In the genomic region with DNA sequence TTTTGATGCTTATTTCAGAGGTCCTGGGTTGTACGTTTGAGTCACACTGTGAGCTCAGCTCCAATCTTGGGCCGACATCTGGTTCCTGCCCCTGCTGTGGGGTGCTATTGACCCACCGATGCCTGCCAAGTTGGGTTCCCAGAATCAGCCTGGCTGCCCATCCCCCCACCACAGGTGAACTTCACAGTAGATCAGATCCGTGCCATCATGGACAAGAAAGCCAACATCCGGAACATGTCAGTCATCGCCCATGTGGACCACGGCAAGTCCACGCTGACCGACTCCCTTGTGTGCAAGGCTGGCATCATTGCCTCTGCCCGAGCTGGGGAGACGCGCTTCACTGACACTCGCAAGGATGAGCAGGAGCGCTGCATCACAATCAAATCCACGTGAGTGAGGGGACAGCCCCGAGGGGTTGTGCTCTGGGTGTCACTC, we compare ENCODE assay signal across 8 mouse cellular contexts. TPM values are rescaled to one million over a fixed set of nuclear protein-coding genes. Genes with fewer than 3 reads are reported as not detected.
DNase-seq lines count a peak whose midpoint lies in the region; ATAC-seq and TF ChIP-seq lines count a peak whose summit lies in the region.

No protein-coding gene starts in this region.

- peak overlapping the region; percentile 78 for H3K4me2 ChIP-seq in lung, embryonic 15.5 days
- H3K4me2 ChIP-seq in forebrain, embryonic 16.5 days (ENCODE audit: low read length) = peak overlapping the region; percentile 62
- peak overlapping the region; percentile 86 for H3K4me2 ChIP-seq in kidney, postnatal 0 days (ENCODE audit: low read length)
- H3K4me2 ChIP-seq in myocyte (ENCODE audit: low read depth) = peak overlapping the region; percentile 99

- peaks cover 50% of the 10 kb centered on the region for H3K36me3 ChIP-seq in lung, embryonic 15.5 days
- H3K36me3 ChIP-seq in forebrain, embryonic 16.5 days (ENCODE audit: control insufficient read depth, insufficient read depth) = peaks cover 31% of the 10 kb centered on the region
- peaks cover 46% of the 10 kb centered on the region for H3K36me3 ChIP-seq in kidney, postnatal 0 days (ENCODE audit: insufficient read depth, low read length)
- peaks cover 45% of the 10 kb centered on the region for H3K36me3 ChIP-seq in myocyte (ENCODE audit: control insufficient read depth, insufficient read depth)

- peak overlapping the region; percentile 77 for H3K4me3 ChIP-seq in lung, embryonic 15.5 days
- H3K4me3 ChIP-seq in forebrain, embryonic 16.5 days (replicated peaks; ENCODE audit: low read length) = peak overlapping the region; percentile 54
- peak overlapping the region; percentile 92 for H3K4me3 ChIP-seq in kidney, postnatal 0 days (replicated peaks; ENCODE audit: low read depth, low read length)
- peak overlapping the region; percentile 99 for H3K4me3 ChIP-seq in myocyte

- H3K9ac ChIP-seq in lung, embryonic 15.5 days = peak overlapping the region; percentile 89
- peak overlapping the region; percentile 66 for H3K9ac ChIP-seq in forebrain, embryonic 16.5 days (replicated peaks; ENCODE audit: low read depth, low read length)
- peak overlapping the region; percentile 98 for H3K9ac ChIP-seq in kidney, postnatal 0 days (ENCODE audit: low read depth, low read length)

- peaks cover 39% of the 10 kb centered on the region for H3K79me2 ChIP-seq in myocyte (ENCODE audit: control insufficient read depth, insufficient read depth)

- no peaks in the 10 kb centered on the region for H3K27me3 ChIP-seq in lung, embryonic 15.5 days
- no peaks in the 10 kb centered on the region for H3K27me3 ChIP-seq in forebrain, embryonic 16.5 days (replicated peaks; ENCODE audit: control insufficient read depth, insufficient read depth, low read length)
- H3K27me3 ChIP-seq in kidney, postnatal 0 days (ENCODE audit: insufficient read depth, low read length) = no peaks in the 10 kb centered on the region
- no peaks in the 10 kb centered on the region for H3K27me3 ChIP-seq in myocyte (ENCODE audit: control insufficient read depth, insufficient read depth, insufficient read length)

- peaks cover 57% of the 10 kb centered on the region for H3K4me1 ChIP-seq in lung, embryonic 15.5 days
- H3K4me1 ChIP-seq in forebrain, embryonic 16.5 days (replicated peaks; ENCODE audit: control insufficient read depth, insufficient read depth, low read length) = peaks cover 43% of the 10 kb centered on the region
- peaks cover 8% of the 10 kb centered on the region; the same call in 1 of the 2 replicates for H3K4me1 ChIP-seq in kidney, postnatal 0 days (replicated peaks; ENCODE audit: insufficient read depth, low read length)

- 6% methylated on average over 16 of the region's 16 CpGs for WGBS in lung, embryonic 15.5 days
- 14% methylated on average over 16 of the region's 16 CpGs for WGBS in forebrain, embryonic 16.5 days
- WGBS in kidney, postnatal 0 days = 9% methylated on average over 16 of the region's 16 CpGs

- peak; percentile 52 for TF ChIP-seq POLR2A in myocyte (IDR thresholded peaks at IDR 0.05; ENCODE audit: insufficient read length, low read depth)

- peak overlapping the region; percentile 69; the same call in 1 of the 2 replicates for H3K27ac ChIP-seq in lung, embryonic 15.5 days
- H3K27ac ChIP-seq in forebrain, embryonic 16.5 days (ENCODE audit: low read length) = no peak overlapping the region
- peak overlapping the region; percentile 91 for H3K27ac ChIP-seq in kidney, postnatal 0 days

- no peaks in the 10 kb centered on the region for H3K9me3 ChIP-seq in lung, embryonic 15.5 days
- no peaks in the 10 kb centered on the region for H3K9me3 ChIP-seq in forebrain, embryonic 16.5 days (ENCODE audit: control insufficient read depth, low read length)
- H3K9me3 ChIP-seq in kidney, postnatal 0 days (replicated peaks; ENCODE audit: low read length) = no peaks in the 10 kb centered on the region

- TF ChIP-seq CTCF in kidney, postnatal 0 days (IDR thresholded peaks at IDR 0.05; ENCODE audit: low read depth) = no peak

- no peak for DNase-seq in lung, postnatal 25 days (ENCODE audit: low spot score)
- DNase-seq in adrenal gland, postnatal 36 days = peak; percentile 52 to 64
- no peak for DNase-seq in kidney, postnatal 0 days (ENCODE audit: low spot score)
- no peak for DNase-seq in embryo, embryonic 11 days
- no peak for DNase-seq in urinary bladder, adult 18-20 months (ENCODE audit: low spot score in 2 of 2)

- no peak for ATAC-seq in lung, embryonic 15.5 days (ENCODE audit: borderline replicate concordance, extremely low read depth, low FRiP score, low TSS enrichment)
- no peak for ATAC-seq in forebrain, embryonic 16.5 days
- no peak for ATAC-seq in kidney, postnatal 0 days (replicated peaks; ENCODE audit: low FRiP score, low read depth)

- peak overlapping the region; percentile 76 for H3ac ChIP-seq in myocyte (ENCODE audit: control insufficient read depth, insufficient read length)

TF ChIP-seq in myocyte, 11 proteins besides CTCF, POLR2A, EP300 and RAD21:
- TF ChIP-seq TCF12 (IDR thresholded peaks at IDR 0.05; ENCODE audit: insufficient read depth, poor library complexity, severe bottlenecking) = no peak
- TF ChIP-seq MYOG (IDR thresholded peaks at IDR 0.05; ENCODE audit: control insufficient read depth in 1 of 3, insufficient read depth in 1 of 3, insufficient read length in 2 of 3, low read depth in 2 of 3) = peak in 1 of 3 experiments; percentile 26
- no peak for TF ChIP-seq REST (IDR thresholded peaks at IDR 0.05; ENCODE audit: insufficient read depth, insufficient read length)
- TF ChIP-seq E2F4 (IDR thresholded peaks at IDR 0.05; ENCODE audit: insufficient read depth) = no peak
- no peak for TF ChIP-seq SRF (IDR thresholded peaks at IDR 0.05; ENCODE audit: control insufficient read depth, insufficient read length, low read depth)
- TF ChIP-seq MYOD1 (IDR thresholded peaks at IDR 0.05; ENCODE audit: control insufficient read depth in 1 of 3, insufficient read length in 2 of 3, low read depth in 2 of 3) = peak in 1 of 3 experiments; percentile 7

RNA-seq across cellular contexts. Expression of a gene that starts 1.1 kb away (rescaled TPM):
- 567 and 596 TPM in 2 replicates for polyA plus RNA-seq in lung, embryonic 15.5 days (2015; fragmentation: Nextera tagmentation; extraction: Ambion mirVana)
- total RNA-seq in adrenal gland, postnatal 36 days (2021) = 1,000 to 10,000 TPM; 1,540 to 1,602 TPM
- 652 and 674 TPM in 2 replicates for polyA plus RNA-seq in forebrain, embryonic 16.5 days (2015; fragmentation: Nextera tagmentation; extraction: Ambion mirVana)
- polyA plus RNA-seq in kidney, postnatal 0 days (2015; fragmentation: Nextera tagmentation; extraction: Ambion mirVana) = 560 and 590 TPM in 2 replicates
- polyA plus RNA-seq in myocyte (2012; fragmentation: generic; extraction: Trizol) = 3,891 TPM

RNA-seq across cellular contexts. Expression of a gene that starts 5.3 kb away (rescaled TPM):
- 52.6 and 56.1 TPM in 2 replicates for polyA plus RNA-seq in lung, embryonic 15.5 days (2015; fragmentation: Nextera tagmentation; extraction: Ambion mirVana)
- total RNA-seq in adrenal gland, postnatal 36 days (2021) = 10 to 100 TPM; 77.1 to 78.2 TPM
- 55.1 and 56.9 TPM in 2 replicates for polyA plus RNA-seq in forebrain, embryonic 16.5 days (2015; fragmentation: Nextera tagmentation; extraction: Ambion mirVana)
- 42.8 and 43.3 TPM in 2 replicates for polyA plus RNA-seq in kidney, postnatal 0 days (2015; fragmentation: Nextera tagmentation; extraction: Ambion mirVana)
- 120 TPM for polyA plus RNA-seq in myocyte (2012; fragmentation: generic; extraction: Trizol)

RNA-seq across cellular contexts. Expression of a gene that starts 6.1 kb away (rescaled TPM):
- 0.16 TPM in 2 replicates for polyA plus RNA-seq in lung, embryonic 15.5 days (2015; fragmentation: Nextera tagmentation; extraction: Ambion mirVana)
- total RNA-seq in adrenal gland, postnatal 36 days (2021) = not detected
- polyA plus RNA-seq in forebrain, embryonic 16.5 days (2015; fragmentation: Nextera tagmentation; extraction: Ambion mirVana) = not detected in 2 replicates
- polyA plus RNA-seq in kidney, postnatal 0 days (2015; fragmentation: Nextera tagmentation; extraction: Ambion mirVana) = not detected in 2 replicates
- polyA plus RNA-seq in myocyte (2012; fragmentation: generic; extraction: Trizol) = 0.12 TPM

RNA-seq across cellular contexts. Expression of a gene that starts 9.8 kb away (rescaled TPM):
- 41.0 and 47.5 TPM in 2 replicates for polyA plus RNA-seq in lung, embryonic 15.5 days (2015; fragmentation: Nextera tagmentation; extraction: Ambion mirVana)
- total RNA-seq in adrenal gland, postnatal 36 days (2021) = 10 to 100 TPM; 26.7 to 28.2 TPM
- polyA plus RNA-seq in forebrain, embryonic 16.5 days (2015; fragmentation: Nextera tagmentation; extraction: Ambion mirVana) = 48.5 and 62.7 TPM in 2 replicates
- polyA plus RNA-seq in kidney, postnatal 0 days (2015; fragmentation: Nextera tagmentation; extraction: Ambion mirVana) = 28.4 and 32.0 TPM in 2 replicates
- 43.2 TPM for polyA plus RNA-seq in myocyte (2012; fragmentation: generic; extraction: Trizol)

RNA-seq across cellular contexts. Expression of a gene that starts 24.3 kb away (rescaled TPM):
- polyA plus RNA-seq in lung, embryonic 15.5 days (2015; fragmentation: Nextera tagmentation; extraction: Ambion mirVana) = 0.11 and 0.30 TPM in 2 replicates
- not detected for total RNA-seq in adrenal gland, postnatal 36 days (2021)
- polyA plus RNA-seq in forebrain, embryonic 16.5 days (2015; fragmentation: Nextera tagmentation; extraction: Ambion mirVana) = 0.11 TPM in 1 of 2 replicates, not detected in the other
- not detected in 2 replicates for polyA plus RNA-seq in kidney, postnatal 0 days (2015; fragmentation: Nextera tagmentation; extraction: Ambion mirVana)
- polyA plus RNA-seq in myocyte (2012; fragmentation: generic; extraction: Trizol) = 52.3 TPM

Comparison
In these comparisons a context has a peak if more than half of its experiments do, and no peak if none do; other contexts are left out.
1. DNase-seq: peak in adrenal gland, postnatal 36 days (2 of 2); none in lung, postnatal 25 days (single experiment), kidney, postnatal 0 days (single experiment), embryo, embryonic 11 days (single experiment) and urinary bladder, adult 18-20 months (0 of 2).
2. Peak in every context shown above with its lines, with median percentiles within 50 percentile points of each other: H3K4me2 ChIP-seq, H3K4me3 ChIP-seq and H3K9ac ChIP-seq.